Mouse (Mus musculus): ENCODE measurements around the gene Ccdc15.

The Ccdc15 gene

GRCm38 (mm10) chr9:37347988-37348642 lies at the start of gene Ccdc15:
Ccdc15 (minus strand) TSS chr9:37348432.
- peak; percentile 98 to 99 for DNase-seq (ENCODE audit: inconsistent age in 2 of 2, low spot score in 1 of 2)

- no peak for DNase-seq (ENCODE audit: inconsistent age in 2 of 2, low spot score in 1 of 2)
Observed at GRCm38 (mm10) chr9:37393482-37394131, 45.4 kb upstream of the Ccdc15 start.

- no peak for DNase-seq (ENCODE audit: inconsistent age in 2 of 2, low spot score in 1 of 2)
Observed at GRCm38 (mm10) chr9:37392071-37392470, 43.8 kb upstream of the Ccdc15 start.

- DNase-seq (ENCODE audit: inconsistent age in 2 of 2, low spot score in 1 of 2): no peak
Observed at GRCm38 (mm10) chr9:37390891-37391290, 42.7 kb upstream of the Ccdc15 start.

- peak; percentile 55 to 79 for DNase-seq (ENCODE audit: inconsistent age in 2 of 2, low spot score in 1 of 2)
Observed at GRCm38 (mm10) chr9:37384284-37385182, 36.3 kb upstream of the Ccdc15 start.

- no peak for DNase-seq (ENCODE audit: inconsistent age in 2 of 2, low spot score in 1 of 2)
Observed at GRCm38 (mm10) chr9:37383161-37383560, 34.9 kb upstream of the Ccdc15 start.

GRCm38 (mm10) chr9:37375718-37376117 lies 27.5 kb upstream of the Ccdc15 start:
- no peak for DNase-seq (ENCODE audit: inconsistent age in 2 of 2, low spot score in 1 of 2)

- DNase-seq (ENCODE audit: inconsistent age in 2 of 2, low spot score in 1 of 2): no peak
Observed at GRCm38 (mm10) chr9:37371232-37371801, 23.1 kb upstream of the Ccdc15 start.

GRCm38 (mm10) chr9:37368860-37369259 lies 20.6 kb upstream of the Ccdc15 start:
- peak in 1 of 2 experiments; percentile 67 for DNase-seq (ENCODE audit: inconsistent age in 2 of 2, low spot score in 1 of 2)

- DNase-seq (ENCODE audit: inconsistent age in 2 of 2, low spot score in 1 of 2): no peak
Observed at GRCm38 (mm10) chr9:37368081-37368830, 20.0 kb upstream of the Ccdc15 start.

- DNase-seq (ENCODE audit: inconsistent age in 2 of 2, low spot score in 1 of 2): no peak
Observed at GRCm38 (mm10) chr9:37367301-37368080, 19.3 kb upstream of the Ccdc15 start, which contains the start of gene Hepacam. Hepacam (plus strand) TSS chr9:37367351.

- DNase-seq (ENCODE audit: inconsistent age in 2 of 2, low spot score in 1 of 2): peak; percentile 52 to 72
Observed at GRCm38 (mm10) chr9:37365706-37366105, 17.5 kb upstream of the Ccdc15 start.

GRCm38 (mm10) chr9:37364392-37364791 lies 16.2 kb upstream of the Ccdc15 start:
- no peak for DNase-seq (ENCODE audit: inconsistent age in 2 of 2, low spot score in 1 of 2)

GRCm38 (mm10) chr9:37363551-37363950 lies 15.3 kb upstream of the Ccdc15 start:
- DNase-seq (ENCODE audit: inconsistent age in 2 of 2, low spot score in 1 of 2): no peak

- DNase-seq (ENCODE audit: inconsistent age in 2 of 2, low spot score in 1 of 2): no peak
Observed at GRCm38 (mm10) chr9:37362881-37363280, 14.6 kb upstream of the Ccdc15 start.

- peak in 1 of 2 experiments; percentile 44 for DNase-seq (ENCODE audit: inconsistent age in 2 of 2, low spot score in 1 of 2)
Observed at GRCm38 (mm10) chr9:37362084-37362483, 13.9 kb upstream of the Ccdc15 start.

GRCm38 (mm10) chr9:37359331-37360220 lies 11.3 kb upstream of the Ccdc15 start:
- peak; percentile 59 to 80 for DNase-seq (ENCODE audit: inconsistent age in 2 of 2, low spot score in 1 of 2)

- no peak for DNase-seq (ENCODE audit: inconsistent age in 2 of 2, low spot score in 1 of 2)
Observed at GRCm38 (mm10) chr9:37358713-37359330, 10.6 kb upstream of the Ccdc15 start.

All from adrenal gland, adult (tissue).